8 mouse cellular contexts compared by ENCODE assay signal in the genomic region with DNA sequence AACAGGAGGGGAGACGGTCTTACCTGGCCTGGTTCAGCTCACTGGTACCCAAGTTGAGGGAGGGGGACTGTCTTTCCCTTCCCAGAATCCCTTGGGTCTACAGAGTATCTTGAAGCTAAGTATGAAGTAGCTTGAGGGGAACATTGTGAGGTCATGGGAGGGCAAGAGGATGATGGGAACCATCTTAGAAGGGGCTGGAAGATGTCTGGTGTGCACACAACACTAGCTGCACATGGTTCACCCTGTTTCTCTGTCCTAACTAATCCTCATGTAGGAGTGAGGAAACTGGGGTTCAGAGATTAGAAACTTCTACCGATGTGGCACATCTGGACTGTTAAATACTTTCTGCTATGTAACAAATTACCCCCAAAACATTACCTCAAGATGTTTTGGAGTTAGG. TPM values are rescaled to one million over a fixed set of nuclear protein-coding genes. Genes with fewer than 3 reads are reported as not detected.
DNase-seq lines count a peak whose midpoint lies in the region; ATAC-seq and TF ChIP-seq lines count a peak whose summit lies in the region.

A gene (minus strand): TSS at position 101 of the 400 bp plus-strand sequence.

- no peaks in the 10 kb centered on the region for H3K9me3 ChIP-seq in heart, embryonic 11.5 days (replicated peaks; ENCODE audit: control insufficient read depth, low read length)

- no peaks in the 10 kb centered on the region for H3K27me3 ChIP-seq in heart, embryonic 11.5 days (ENCODE audit: control insufficient read depth, insufficient read depth, low read length)

- H3K27ac ChIP-seq in cortical plate, adult 2 months (ENCODE audit: insufficient read depth, low read length): no peak within 1 kb of the TSS
- H3K27ac ChIP-seq in heart, embryonic 11.5 days (ENCODE audit: low read depth, low read length): no peak within 1 kb of the TSS

- ATAC-seq in heart, embryonic 11.5 days (replicated peaks; ENCODE audit: insufficient number of reproducible peaks, low FRiP score, low TSS enrichment): no peak
- no peak for ATAC-seq in monocyte, adult 5-6 weeks (replicated peaks; ENCODE audit: insufficient number of reproducible peaks, low FRiP score, low TSS enrichment, poor library complexity, severe bottlenecking)

- H3K4me3 ChIP-seq in cortical plate, adult 2 months (ENCODE audit: insufficient read depth, low read length): no peak within 1 kb of the TSS; the same call in 1 of the 2 replicates
- H3K4me3 ChIP-seq in heart, embryonic 11.5 days (ENCODE audit: low read depth, low read length): peak within 1 kb of the TSS; percentile 45

- intact Hi-C loops in left cerebral cortex, postnatal 10 days (cut with DNase I): no loop called here

- H3K36me3 ChIP-seq in heart, embryonic 11.5 days (ENCODE audit: control insufficient read depth, insufficient read depth, low read length): no peaks in the 10 kb centered on the region; the same call in 1 of the 2 replicates

- TF ChIP-seq CTCF in cortical plate, adult 2 months (IDR thresholded peaks at IDR 0.05; ENCODE audit: extremely low read depth, insufficient read depth, low read length): no peak

- no peaks in the 10 kb centered on the region for H3K4me1 ChIP-seq in cortical plate, adult 2 months (ENCODE audit: control insufficient read depth, insufficient read depth, low read length)
- H3K4me1 ChIP-seq in heart, embryonic 11.5 days (ENCODE audit: control insufficient read depth, insufficient read depth, low read length): peaks cover 7% of the 10 kb centered on the region

- no peak for DNase-seq in left cerebral cortex, adult 18-20 months (ENCODE audit: low spot score in 2 of 2)
- no peak for DNase-seq in left cerebral cortex, adult 9 months (ENCODE audit: low spot score in 2 of 2)
- no peak for DNase-seq in left cerebral cortex, postnatal 10 days (ENCODE audit: extremely low spot score in 1 of 2, low spot score in 2 of 2)
- no peak for DNase-seq in cerebellum, adult 8-10 months
- no peak for DNase-seq in thymus, postnatal 14 days

- TF ChIP-seq POLR2A in cortical plate, adult 2 months (IDR thresholded peaks at IDR 0.05; ENCODE audit: extremely low read depth, insufficient read depth, low read length): no peak

- 75% methylated on average over 2 of the region's 2 CpGs for WGBS in heart, embryonic 11.5 days (ENCODE audit: insufficient replicate concordance)

- H3K4me2 ChIP-seq in heart, embryonic 11.5 days: peak within 1 kb of the TSS; percentile 86

- peak within 1 kb of the TSS; percentile 69 for H3K9ac ChIP-seq in heart, embryonic 11.5 days (ENCODE audit: low read depth, low read length)

RNA-seq across cellular contexts. Expression of the gene that starts here (rescaled TPM):
- total RNA-seq in left cerebral cortex, adult 18-20 months (2021): 100 to 1,000 TPM; 114 to 120 TPM
- 42.5 and 44.8 TPM in 2 replicates for polyA plus RNA-seq in cortical plate, adult 2 months (2012; rRNA removed)
- polyA plus RNA-seq in heart, embryonic 11.5 days (2014; fragmentation: Nextera tagmentation; extraction: Ambion mirVana): 45.2 and 45.9 TPM in 2 replicates
- total RNA-seq in left cerebral cortex, postnatal 10 days (2021): 10 to 100 TPM; 75.3 to 81.9 TPM
- 37.3 to 63.3 TPM (median 46.8 TPM) in 3 replicates for total RNA-seq in monocyte, adult 5-6 weeks (2017)
